Mouse (Mus musculus): ENCODE measurements at regions not wholly inside any gene's neighbourhood (a gene's known extent, or its start where the extent isn't known, plus 50 kb on each side); places are given as distances from the start of the nearest gene placed in this dataset.
A peak's percentile ranks its signal among the peaks of the same experiment; 100 is the strongest.

GRCm38 (mm10) chr1:19290098-19290497 is 81.4 kb downstream of the Tfap2b start:
- no peaks in the 10 kb centered on the region for H3K27me3 ChIP-seq (ENCODE audit: low read depth, poor library complexity, severe bottlenecking)
- H3K4me3 ChIP-seq: no peak overlapping the region
- no peak overlapping the region for H3K27ac ChIP-seq
- H3K4me1 ChIP-seq: no peaks in the 10 kb centered on the region
- 83% methylated on average over 4 of the region's 4 CpGs for WGBS
- H3K36me3 ChIP-seq: no peaks in the 10 kb centered on the region
- DNase-seq (ENCODE audit: low spot score): no peak
- no peaks in the 10 kb centered on the region for H3K9me3 ChIP-seq (replicated peaks)

- H3K4me3 ChIP-seq: no peak overlapping the region
- no peak overlapping the region for H3K27ac ChIP-seq
- no peak for DNase-seq (ENCODE audit: low spot score)
- H3K27me3 ChIP-seq (ENCODE audit: low read depth, poor library complexity, severe bottlenecking): no peaks in the 10 kb centered on the region
- H3K9me3 ChIP-seq (replicated peaks): no peaks in the 10 kb centered on the region
- H3K4me1 ChIP-seq: no peaks in the 10 kb centered on the region
- H3K36me3 ChIP-seq: no peaks in the 10 kb centered on the region
- WGBS: 54% methylated on average over 1 of the region's 1 CpGs
Observed at GRCm38 (mm10) chr1:19321598-19321997, 112.9 kb downstream of the Tfap2b start.

- no peak overlapping the region for H3K4me3 ChIP-seq
- H3K4me1 ChIP-seq: peaks cover 13% of the 10 kb centered on the region; the same call in 1 of the 2 replicates
- H3K36me3 ChIP-seq: no peaks in the 10 kb centered on the region
- H3K9me3 ChIP-seq (replicated peaks): no peaks in the 10 kb centered on the region
- H3K27me3 ChIP-seq (ENCODE audit: low read depth, poor library complexity, severe bottlenecking): no peaks in the 10 kb centered on the region
- no peak for DNase-seq (ENCODE audit: low spot score)
- WGBS: 88% methylated on average over 1 of the region's 1 CpGs
- H3K27ac ChIP-seq: no peak overlapping the region
Observed at GRCm38 (mm10) chr1:19336062-19336461, 127.3 kb downstream of the Tfap2b start.

GRCm38 (mm10) chr1:19337207-19337606 is 128.5 kb downstream of the Tfap2b start:
- DNase-seq (ENCODE audit: low spot score): no peak
- Histone ChIP-seq H3K4me3 (no peak overlapping the region), H3K27me3 (ENCODE audit: low read depth, poor library complexity, severe bottlenecking) (no peaks in the 10 kb centered on the region), H3K27ac (no peak overlapping the region), H3K9me3 (replicated peaks) (no peaks in the 10 kb centered on the region), H3K4me1 (peaks cover 13% of the 10 kb centered on the region; the same call in 1 of the 2 replicates), H3K36me3 (no peaks in the 10 kb centered on the region)
- WGBS: 41% methylated on average over 3 of the region's 3 CpGs

- 87% methylated on average over 4 of the region's 4 CpGs for WGBS
- Histone ChIP-seq H3K27ac (no peak overlapping the region), H3K27me3 (ENCODE audit: low read depth, poor library complexity, severe bottlenecking) (no peaks in the 10 kb centered on the region), H3K4me1 (no peaks in the 10 kb centered on the region), H3K9me3 (replicated peaks) (no peaks in the 10 kb centered on the region), H3K36me3 (no peaks in the 10 kb centered on the region), H3K4me3 (no peak overlapping the region)
- no peak for DNase-seq (ENCODE audit: low spot score)
Observed at GRCm38 (mm10) chr1:19344445-19344844, 135.7 kb downstream of the Tfap2b start.

GRCm38 (mm10) chr1:19350495-19350894 is 141.8 kb downstream of the Tfap2b start:
- no peak overlapping the region for H3K27ac ChIP-seq
- WGBS: 67% methylated on average over 4 of the region's 4 CpGs
- H3K4me3 ChIP-seq: no peak overlapping the region
- no peaks in the 10 kb centered on the region for H3K9me3 ChIP-seq (replicated peaks)
- DNase-seq (ENCODE audit: low spot score): no peak
- no peaks in the 10 kb centered on the region for H3K36me3 ChIP-seq
- no peaks in the 10 kb centered on the region for H3K4me1 ChIP-seq
- H3K27me3 ChIP-seq (ENCODE audit: low read depth, poor library complexity, severe bottlenecking): no peaks in the 10 kb centered on the region

- H3K27ac ChIP-seq: no peak overlapping the region
- no peaks in the 10 kb centered on the region for H3K4me1 ChIP-seq
- WGBS: 59% methylated on average over 1 of the region's 1 CpGs
- H3K9me3 ChIP-seq (replicated peaks): no peaks in the 10 kb centered on the region
- no peaks in the 10 kb centered on the region for H3K27me3 ChIP-seq (ENCODE audit: low read depth, poor library complexity, severe bottlenecking)
- no peak for DNase-seq (ENCODE audit: low spot score)
- H3K36me3 ChIP-seq: no peaks in the 10 kb centered on the region
- H3K4me3 ChIP-seq: no peak overlapping the region
Observed at GRCm38 (mm10) chr1:19384856-19385255, 176.1 kb downstream of the Tfap2b start.

GRCm38 (mm10) chr1:19388864-19389505 is 180.3 kb downstream of the Tfap2b start:
- Histone ChIP-seq H3K9me3 (replicated peaks) (no peaks in the 10 kb centered on the region), H3K4me1 (no peaks in the 10 kb centered on the region)
- WGBS: 83% methylated on average over 1 of the region's 1 CpGs

GRCm38 (mm10) chr1:19407556-19407955 is 198.8 kb downstream of the Tfap2b start:
- Histone ChIP-seq H3K9me3 (replicated peaks) (no peaks in the 10 kb centered on the region), H3K4me3 (no peak overlapping the region), H3K27ac (no peak overlapping the region), H3K4me1 (no peaks in the 10 kb centered on the region), H3K36me3 (no peaks in the 10 kb centered on the region), H3K27me3 (ENCODE audit: low read depth, poor library complexity, severe bottlenecking) (no peaks in the 10 kb centered on the region)
- WGBS: 89% methylated on average over 2 of the region's 2 CpGs
- DNase-seq (ENCODE audit: low spot score): no peak

More at GRCm38 (mm10) chr1:19388864-19389505, 180.3 kb downstream of the Tfap2b start:
- Histone ChIP-seq H3K27me3 (ENCODE audit: low read depth, poor library complexity, severe bottlenecking) (no peaks in the 10 kb centered on the region), H3K4me3 (no peak overlapping the region), H3K36me3 (no peaks in the 10 kb centered on the region), H3K27ac (no peak overlapping the region)
- no peak for DNase-seq (ENCODE audit: low spot score)

GRCm38 (mm10) chr1:19412345-19412744 is 203.6 kb downstream of the Tfap2b start:
- no peak overlapping the region for H3K4me3 ChIP-seq
- no peaks in the 10 kb centered on the region for H3K9me3 ChIP-seq (replicated peaks)
- no peaks in the 10 kb centered on the region for H3K36me3 ChIP-seq
- no peak overlapping the region for H3K27ac ChIP-seq
- 96% methylated on average over 4 of the region's 4 CpGs for WGBS
- H3K4me1 ChIP-seq: no peaks in the 10 kb centered on the region
- H3K27me3 ChIP-seq (ENCODE audit: low read depth, poor library complexity, severe bottlenecking): no peaks in the 10 kb centered on the region
- DNase-seq (ENCODE audit: low spot score): no peak

GRCm38 (mm10) chr1:19421116-19421515 is 212.4 kb downstream of the Tfap2b start:
- DNase-seq (ENCODE audit: low spot score): no peak
- Histone ChIP-seq H3K4me3 (no peak overlapping the region), H3K36me3 (no peaks in the 10 kb centered on the region), H3K9me3 (replicated peaks) (no peaks in the 10 kb centered on the region), H3K4me1 (no peaks in the 10 kb centered on the region), H3K27me3 (ENCODE audit: low read depth, poor library complexity, severe bottlenecking) (no peaks in the 10 kb centered on the region), H3K27ac (no peak overlapping the region)
- WGBS: 58% methylated on average over 1 of the region's 1 CpGs

- 91% methylated on average over 5 of the region's 5 CpGs for WGBS
- Histone ChIP-seq H3K4me3 (no peak overlapping the region), H3K4me1 (no peaks in the 10 kb centered on the region), H3K36me3 (no peaks in the 10 kb centered on the region), H3K9me3 (replicated peaks) (no peaks in the 10 kb centered on the region), H3K27me3 (ENCODE audit: low read depth, poor library complexity, severe bottlenecking) (no peaks in the 10 kb centered on the region), H3K27ac (no peak overlapping the region)
- DNase-seq (ENCODE audit: low spot score): no peak
Observed at GRCm38 (mm10) chr1:19450786-19451185, 242.1 kb downstream of the Tfap2b start.

GRCm38 (mm10) chr1:19458646-19459441 is 250.1 kb downstream of the Tfap2b start:
- DNase-seq (ENCODE audit: low spot score): peak; percentile 30
- WGBS: 60% methylated on average over 14 of the region's 14 CpGs
- Histone ChIP-seq H3K4me1 (no peaks in the 10 kb centered on the region), H3K9me3 (replicated peaks) (no peaks in the 10 kb centered on the region), H3K27ac (no peak overlapping the region), H3K27me3 (ENCODE audit: low read depth, poor library complexity, severe bottlenecking) (no peaks in the 10 kb centered on the region), H3K36me3 (no peaks in the 10 kb centered on the region), H3K4me3 (no peak overlapping the region)

All from limb, embryonic 10.5 days (tissue).